Mouse (Mus musculus) gastrocnemius, postnatal 36 days (tissue): ENCODE results near the gene Ntrk3. TPM values are rescaled to one million over a fixed set of nuclear protein-coding genes. Genes with fewer than 3 reads are reported as not detected.
A peak's percentile ranks its signal among the peaks of the same experiment; 100 is the strongest.

ENCODE experiments used
- DNase-seq, 2 experiments: peaks; one replicate each; pipeline ENCODE4 v3.0.0; 2022
- intact Hi-C: fragments of 180-260 bp; cut with DNase I; formaldehyde crosslinking; loops from one replicate; pipeline ENCODE4 v1.15.1; 2025
- total RNA-seq, 2 experiments: library from RNA; stranded (reverse); gene quantifications; 2 replicates each; pipeline ENCODE4 v1.2.3; 2021

Gene Ntrk3
- total RNA-seq, 2 experiments from 2014 or later = 1.3 to 1.8 TPM

DNA sequence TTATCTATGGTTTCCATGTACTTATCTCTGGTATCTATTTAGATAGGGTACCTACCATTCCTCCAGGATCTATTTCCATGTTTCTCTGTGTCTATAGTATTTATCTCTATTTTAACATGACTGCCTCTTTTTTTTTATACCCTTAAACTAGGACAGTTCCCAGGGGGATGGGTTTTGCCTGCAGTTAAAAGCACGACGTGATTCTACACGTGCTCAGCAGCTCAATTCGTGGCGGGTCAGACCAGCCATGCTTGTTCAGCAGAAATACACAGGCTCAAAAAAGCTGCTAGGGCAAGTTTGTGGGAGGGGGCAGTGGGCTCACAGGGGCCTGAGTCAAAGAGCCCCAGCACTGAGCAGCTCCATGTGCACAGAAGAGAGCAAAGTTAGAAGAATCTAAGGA lies 349.7 kb downstream of the Ntrk3 start:
- no peak for DNase-seq
- intact Hi-C loops = no loop called here

DNA sequence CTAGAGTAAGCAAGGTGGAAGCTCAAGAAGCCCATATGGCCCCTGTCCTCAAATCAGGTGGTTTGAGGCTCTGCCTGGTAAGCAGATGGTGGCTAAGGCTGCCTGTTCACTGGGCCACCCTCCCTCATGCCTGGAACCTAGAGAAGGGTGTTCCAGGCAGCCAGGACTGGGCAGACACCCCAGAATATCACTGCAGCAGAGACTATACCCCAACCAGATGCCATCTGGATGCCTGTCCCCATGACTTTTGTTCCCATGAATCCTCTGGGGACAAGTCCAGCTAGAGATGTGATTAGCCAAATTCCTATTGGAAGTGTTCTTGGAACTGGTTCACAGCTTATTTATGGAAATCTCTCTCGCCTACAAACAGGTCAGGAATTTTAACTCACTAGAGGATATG lies 351.8 kb downstream of the Ntrk3 start:
- no peak for DNase-seq
- intact Hi-C loops = no loop called here

DNA sequence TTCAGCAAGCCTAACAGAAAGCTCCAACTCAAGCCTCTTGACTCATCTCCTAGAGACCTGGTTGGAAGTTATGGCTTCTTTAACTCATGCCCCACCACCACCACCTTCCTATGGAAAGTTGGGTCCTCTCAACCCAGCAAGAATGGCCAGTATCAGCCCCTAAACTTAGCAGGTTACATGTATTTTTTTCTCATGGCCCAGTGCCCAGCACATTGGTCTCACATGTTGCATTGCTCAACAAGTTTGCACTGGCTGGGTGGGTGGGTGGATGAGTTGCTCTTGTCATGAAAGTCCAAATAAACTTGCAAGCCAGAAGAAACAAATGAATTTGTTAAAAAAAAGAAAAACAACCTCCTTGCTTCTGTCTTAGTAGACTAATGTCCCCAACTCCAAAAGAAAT lies 353.7 kb downstream of the Ntrk3 start:
- peak in 1 of 2 experiments; percentile 13 for DNase-seq
- intact Hi-C loops = no loop called here

DNA sequence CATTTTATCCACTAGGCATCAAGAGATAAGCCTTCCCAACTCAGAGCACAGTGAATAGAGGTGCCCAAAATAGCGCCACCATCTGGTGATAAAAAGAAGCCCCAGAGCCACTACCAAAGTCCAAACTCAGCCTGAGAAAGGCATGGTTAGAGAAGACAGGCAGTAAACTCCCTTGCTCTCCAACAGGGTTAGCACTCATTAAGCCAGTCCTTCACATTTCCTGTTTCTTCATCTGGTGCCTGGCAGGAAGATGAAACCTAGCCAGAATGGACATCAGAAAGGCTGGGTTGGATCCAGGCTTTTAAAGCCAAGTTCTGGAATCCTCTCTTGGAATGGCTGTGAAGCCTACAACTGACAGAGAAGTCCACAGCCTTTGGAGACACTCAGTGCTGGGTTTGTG lies 355.7 kb downstream of the Ntrk3 start:
- intact Hi-C loops = no loop called here
- no peak for DNase-seq

DNA sequence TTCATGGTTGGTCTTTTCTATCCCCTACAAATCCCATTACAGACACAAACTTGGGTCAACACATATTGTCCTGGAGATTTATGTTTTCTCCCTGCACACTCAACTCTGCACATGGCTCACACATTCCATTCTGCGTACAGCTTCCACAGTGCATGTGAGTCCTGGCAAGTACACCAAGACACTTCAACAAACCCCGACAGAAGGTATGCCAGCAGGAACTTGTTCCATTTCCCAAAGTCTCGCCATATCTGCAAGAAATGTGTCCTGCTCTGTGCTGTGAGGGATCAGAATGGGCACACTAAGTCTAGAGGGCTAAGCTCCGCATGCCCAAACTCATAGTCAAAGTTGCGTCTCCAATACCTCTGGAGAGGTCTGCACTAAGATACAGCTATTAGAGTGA lies 358.0 kb downstream of the Ntrk3 start:
- no peak for DNase-seq
- intact Hi-C loops = no loop called here

DNA sequence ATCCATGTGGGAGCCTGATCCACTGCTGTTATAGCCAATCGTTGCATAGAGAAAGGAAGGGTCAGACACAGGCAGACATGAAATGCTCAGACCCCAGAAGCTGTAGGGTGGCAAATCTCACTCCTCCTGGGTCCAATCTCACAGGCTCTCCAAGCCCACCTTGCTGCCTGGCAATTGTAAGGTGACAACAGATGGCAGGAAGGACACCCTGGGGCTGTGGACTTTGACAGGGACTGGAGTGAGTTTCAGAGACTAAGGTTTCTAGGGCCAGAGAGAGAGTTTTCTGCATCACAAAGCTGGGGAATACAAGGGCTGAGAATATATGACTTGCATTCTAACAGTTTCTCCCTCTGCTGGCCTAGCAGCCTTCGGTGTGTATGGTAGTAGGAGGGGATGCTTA lies 359.5 kb downstream of the Ntrk3 start:
- DNase-seq = no peak
- intact Hi-C loops = no loop called here

DNA sequence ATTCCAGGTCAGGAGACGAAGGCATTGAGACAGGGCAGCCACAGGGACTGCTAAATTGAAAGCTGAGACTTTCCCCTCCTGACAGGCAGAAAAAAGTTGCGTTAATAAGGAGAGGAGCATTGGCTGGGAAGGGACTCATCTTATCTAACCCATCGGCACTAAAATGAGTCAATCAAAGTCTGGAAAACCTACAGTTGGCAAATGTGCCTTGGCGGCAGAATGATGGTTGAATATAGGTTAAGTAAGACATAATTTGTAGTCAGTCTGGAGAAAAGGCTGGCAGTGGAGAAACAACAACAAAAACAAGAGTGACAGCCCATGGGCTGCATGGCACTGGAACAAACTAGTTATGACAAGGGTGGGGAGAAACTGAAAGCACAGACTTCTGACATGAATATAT lies 360.9 kb downstream of the Ntrk3 start:
- intact Hi-C loops = no loop called here
- no peak for DNase-seq

DNA sequence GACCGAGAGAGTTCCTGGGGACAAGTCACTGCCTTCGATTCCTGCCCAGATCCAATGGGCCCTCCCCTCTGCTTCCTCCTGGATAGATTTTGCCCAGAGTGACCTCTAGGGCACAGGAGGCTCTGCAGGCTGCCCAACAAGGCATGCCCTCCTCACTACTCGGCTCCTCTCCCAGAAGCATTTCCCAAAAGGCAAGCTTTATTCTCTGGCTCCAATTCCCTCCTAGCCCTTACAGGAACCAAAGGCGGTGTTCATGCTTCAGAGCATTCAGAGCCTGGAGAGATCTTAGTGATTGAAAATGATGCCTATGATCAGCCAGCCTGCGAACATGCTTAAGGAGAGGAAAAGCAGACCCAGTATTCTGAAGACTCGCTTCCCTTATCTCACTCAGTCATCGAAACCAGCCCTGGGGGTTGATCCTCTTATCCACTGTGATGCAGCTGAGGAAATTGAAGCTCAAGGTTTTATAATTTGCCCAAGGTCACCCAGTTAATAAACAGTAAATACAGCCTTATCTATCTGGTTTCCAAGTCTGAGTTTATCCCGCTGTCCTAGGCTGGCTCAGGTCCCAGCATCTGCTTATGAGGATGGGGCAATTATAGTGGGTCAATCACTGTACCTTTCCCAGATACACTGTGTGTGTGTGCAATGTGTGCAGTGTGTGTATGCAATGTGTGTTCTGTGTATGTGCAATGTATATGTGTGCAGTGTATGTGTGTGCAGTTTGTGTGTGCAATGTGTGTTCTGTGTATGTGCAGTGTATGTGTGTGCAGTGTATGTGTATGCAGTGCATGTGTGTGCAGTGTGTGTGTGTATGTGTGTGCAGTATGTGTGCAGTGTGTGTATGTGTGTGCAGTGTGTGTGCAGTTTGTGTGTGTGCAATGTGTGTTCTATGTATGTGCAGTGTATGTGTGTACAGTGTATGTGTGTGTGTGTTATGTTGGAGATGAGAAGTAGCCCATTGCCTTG lies 376.2 kb downstream of the Ntrk3 start:
- intact Hi-C loops = no loop called here
- no peak for DNase-seq

DNA sequence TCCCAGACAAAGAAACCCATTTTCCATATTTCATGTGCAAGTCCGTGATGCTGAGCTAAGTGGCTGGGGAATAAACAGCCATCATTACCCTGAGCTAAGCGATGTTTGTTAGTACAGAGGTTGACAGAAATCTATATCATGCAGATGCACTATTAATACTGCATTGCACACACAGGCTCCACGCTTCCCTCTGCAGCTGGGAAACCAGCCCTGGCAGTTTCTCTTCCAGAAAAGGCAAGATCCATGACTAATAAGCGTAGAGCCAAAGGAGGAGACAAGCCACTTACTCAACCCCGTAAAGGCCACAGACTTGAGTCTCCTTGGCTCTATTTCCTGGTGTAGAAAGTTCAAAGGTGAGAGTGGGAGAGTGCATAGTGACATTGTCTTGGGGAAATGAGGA lies 390.3 kb downstream of the Ntrk3 start:
- no peak for DNase-seq
- intact Hi-C loops = no loop called here

DNA sequence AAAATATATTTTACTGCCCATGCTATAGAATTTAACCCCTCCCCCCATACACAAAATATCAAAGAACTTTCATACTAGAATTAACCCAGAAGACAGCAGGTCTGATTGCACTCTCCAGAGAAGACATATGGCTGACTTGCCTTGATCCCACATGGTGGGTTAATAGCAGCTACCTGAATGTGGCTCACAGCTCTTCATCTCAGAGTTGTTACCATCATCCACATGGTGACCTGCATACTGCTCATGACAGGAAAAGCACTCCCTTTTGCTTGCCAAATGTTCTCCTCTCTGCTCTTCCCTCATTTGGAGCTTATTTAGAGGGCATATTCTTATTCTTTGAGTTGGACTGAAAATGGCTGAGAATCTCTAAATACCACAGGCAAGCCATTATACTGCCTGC lies 404.4 kb downstream of the Ntrk3 start:
- intact Hi-C loops = no loop called here
- no peak for DNase-seq

DNA sequence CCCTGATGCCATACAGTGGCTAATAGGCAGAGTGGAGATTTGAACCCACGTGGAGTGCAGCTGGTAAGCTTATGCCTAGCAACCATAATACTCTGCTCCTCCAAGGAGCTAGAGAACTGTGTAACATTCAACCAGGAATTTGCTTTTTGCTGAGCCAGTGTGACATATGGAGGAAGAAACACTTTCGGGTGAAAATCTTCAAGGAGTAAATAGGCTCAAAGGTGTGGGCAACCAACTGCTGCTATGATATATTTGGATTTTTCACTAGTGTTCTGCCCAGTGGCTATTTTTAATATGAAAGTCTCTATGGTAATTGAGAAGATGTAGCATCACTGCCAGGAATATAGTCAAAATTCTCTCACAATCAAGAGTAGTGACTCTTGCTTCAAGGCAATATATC lies 409.5 kb downstream of the Ntrk3 start:
- intact Hi-C loops = no loop called here

DNA sequence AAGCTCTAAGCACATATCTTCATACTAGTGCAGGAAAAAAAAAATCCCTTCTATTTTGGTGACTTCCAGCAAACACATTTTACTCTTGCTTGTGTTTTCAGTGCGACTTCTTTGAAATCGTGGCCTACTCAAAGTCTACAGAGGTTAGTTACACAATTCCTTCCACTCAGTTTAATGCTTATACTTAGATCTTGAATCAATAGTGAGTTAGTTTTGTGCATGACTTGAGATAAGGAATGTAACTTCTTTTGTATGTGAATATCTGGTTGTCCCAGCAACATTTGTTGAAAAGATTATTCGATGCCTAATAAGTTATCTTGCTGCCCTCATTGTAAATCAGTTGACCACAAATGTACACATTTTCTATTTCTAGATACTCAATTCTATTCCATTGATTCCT lies 411.6 kb downstream of the Ntrk3 start:
- DNase-seq = no peak
- intact Hi-C loops = no loop called here

More for the DNA sequence above, 409.5 kb downstream of the Ntrk3 start:
- no peak for DNase-seq

DNA sequence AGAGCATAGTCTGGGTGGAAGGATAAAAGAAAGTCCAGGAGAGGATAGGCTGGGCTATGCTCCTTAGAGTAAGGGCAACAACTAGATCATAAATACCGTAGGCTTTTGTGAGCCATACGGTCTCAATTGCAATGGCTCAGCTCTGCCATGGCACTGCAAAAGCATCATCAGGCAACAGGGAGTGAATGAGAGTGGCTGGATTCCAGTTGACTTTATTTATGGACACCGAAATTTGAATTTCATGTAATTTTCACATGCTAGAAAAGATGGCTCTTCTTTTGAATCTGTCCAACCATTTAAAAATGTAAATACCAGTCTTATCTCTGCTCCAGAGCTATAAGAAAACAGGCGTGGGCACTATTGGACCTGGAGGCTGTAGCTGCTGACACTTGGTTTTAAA lies 419.2 kb downstream of the Ntrk3 start:
- intact Hi-C loops = no loop called here
- no peak for DNase-seq

DNA sequence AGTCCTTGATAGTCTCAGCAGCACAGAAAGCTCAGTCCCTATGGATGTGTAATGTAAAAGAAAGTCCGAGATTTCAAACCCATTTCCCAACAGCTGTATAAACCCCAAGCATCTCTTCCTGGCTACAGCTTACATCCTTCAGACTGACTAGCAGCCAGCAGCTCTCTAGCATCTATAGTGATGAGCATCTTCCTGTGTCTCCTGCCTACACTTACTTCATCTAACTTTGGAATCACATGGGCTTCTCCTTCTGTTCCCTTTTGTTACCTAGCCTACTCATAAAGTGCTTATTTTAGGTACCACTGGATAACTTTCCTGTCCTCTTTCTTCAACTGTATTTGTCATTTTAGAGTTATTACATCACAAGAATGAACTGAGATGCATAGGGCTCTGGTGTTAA lies 432.0 kb downstream of the Ntrk3 start:
- DNase-seq = no peak
- intact Hi-C loops = no loop called here

DNA sequence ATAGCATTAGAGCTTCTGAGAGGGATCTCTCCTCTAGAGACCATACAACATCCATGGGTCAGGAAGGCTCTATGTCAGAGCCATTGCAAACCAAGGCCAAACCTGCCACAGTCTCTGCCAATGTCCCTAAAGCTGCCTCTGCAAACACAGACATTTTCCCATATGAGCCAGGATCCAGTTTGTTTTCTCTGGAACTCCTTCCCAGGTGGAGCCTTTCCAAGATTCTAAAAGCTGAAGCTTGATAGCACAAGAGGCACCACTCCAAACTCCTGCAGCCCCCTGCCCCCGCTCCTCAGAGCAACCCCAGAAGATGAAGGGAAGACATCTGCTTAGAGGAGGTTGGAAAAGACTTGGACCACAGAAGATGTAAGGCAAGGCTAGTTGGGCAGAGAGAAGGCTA lies 432.8 kb downstream of the Ntrk3 start:
- intact Hi-C loops = no loop called here
- no peak for DNase-seq

DNA sequence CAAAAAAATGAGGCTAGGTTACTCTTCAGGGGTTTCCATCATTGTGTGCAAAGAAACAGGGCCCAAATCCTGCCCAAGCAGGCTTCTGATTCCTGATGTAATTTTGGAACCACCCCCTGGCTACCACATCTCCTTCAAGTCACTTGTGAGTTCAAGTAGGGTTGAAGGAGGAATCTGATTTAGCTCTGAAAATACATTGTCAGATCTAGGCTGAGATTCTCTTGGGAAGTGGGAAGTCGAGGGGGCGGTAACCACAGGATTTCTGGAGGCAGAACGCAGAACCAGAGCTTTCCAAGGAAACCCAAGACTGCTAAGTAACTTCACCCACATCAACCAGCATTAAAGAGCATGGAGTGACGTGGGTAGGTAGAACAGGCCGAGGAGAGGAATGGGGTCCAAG lies 440.5 kb downstream of the Ntrk3 start:
- intact Hi-C loops = no loop called here
- no peak for DNase-seq

DNA sequence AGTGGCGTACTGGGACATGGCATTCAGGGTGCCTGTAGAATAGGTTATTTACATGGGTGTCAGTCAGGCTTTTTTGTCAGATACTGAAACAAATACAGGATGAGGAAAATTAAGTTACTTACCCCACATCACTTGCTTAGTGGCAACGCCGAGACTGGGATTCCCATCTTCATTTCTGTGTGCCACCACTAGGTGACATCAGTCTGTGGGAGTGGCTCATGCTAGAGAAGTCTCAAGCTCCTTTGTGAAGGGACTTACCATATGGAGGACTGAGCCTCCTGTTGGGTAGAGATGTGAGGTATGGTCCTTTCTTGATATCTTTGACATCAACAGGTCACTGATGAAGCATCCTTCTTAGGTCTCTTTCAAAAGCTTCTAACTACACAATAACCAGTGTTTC lies 443.5 kb downstream of the Ntrk3 start:
- intact Hi-C loops = no loop called here
- DNase-seq = no peak

DNA sequence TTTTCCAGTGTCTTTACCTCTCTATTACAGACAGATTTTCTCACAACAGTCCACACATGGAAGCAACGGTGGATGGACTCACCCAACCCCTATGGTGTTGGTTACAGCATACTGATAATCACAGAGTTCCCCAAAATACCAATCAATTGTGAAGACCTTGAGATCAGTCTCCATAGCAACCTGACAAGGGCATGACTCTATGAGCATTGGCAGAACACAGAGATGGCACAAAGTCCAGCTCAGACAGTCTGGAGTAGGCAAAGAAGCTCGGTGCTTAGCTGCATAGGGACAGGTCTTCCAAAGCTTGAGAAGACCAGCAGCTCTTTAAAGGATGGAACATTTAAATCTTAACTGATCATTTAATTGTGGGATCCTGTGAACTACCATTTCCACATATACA lies 447.6 kb downstream of the Ntrk3 start:
- intact Hi-C loops = no loop called here

DNA sequence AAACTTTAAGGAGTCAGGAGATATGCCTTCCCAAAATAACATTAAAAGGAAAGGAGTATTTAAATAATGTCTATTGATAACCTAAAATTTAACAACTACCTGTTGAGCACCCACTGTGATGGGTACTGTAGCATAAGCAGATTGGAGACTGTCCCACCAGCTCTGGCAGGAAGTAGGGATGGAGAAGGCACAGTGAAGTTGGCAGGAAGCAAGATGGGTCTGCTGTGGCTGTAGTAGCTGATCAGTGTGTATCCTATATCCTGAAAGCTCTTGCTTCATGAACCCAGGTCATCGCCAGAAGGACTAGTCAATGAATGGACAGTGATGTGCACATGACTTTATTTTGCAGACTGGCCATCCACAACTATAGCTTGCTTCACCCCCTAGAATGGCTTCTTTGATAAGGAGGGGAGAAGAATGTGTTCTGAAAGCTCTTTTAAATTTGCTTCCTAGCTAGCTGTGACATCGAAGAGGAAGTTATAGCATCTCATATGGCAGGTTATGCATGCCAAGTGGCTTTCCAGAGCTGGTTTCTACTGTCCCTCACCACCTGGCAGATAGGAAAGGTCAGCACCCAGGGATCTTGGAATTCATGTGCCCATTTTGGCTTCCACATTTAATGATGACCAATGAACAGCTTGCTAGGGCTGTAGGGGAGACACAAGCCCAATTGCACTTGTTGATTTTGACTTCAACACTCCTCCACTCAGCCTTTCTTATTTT lies 451.1 kb downstream of the Ntrk3 start:
- intact Hi-C loops = no loop called here
- no peak for DNase-seq

More for the DNA sequence above, 447.6 kb downstream of the Ntrk3 start:
- no peak for DNase-seq

DNA sequence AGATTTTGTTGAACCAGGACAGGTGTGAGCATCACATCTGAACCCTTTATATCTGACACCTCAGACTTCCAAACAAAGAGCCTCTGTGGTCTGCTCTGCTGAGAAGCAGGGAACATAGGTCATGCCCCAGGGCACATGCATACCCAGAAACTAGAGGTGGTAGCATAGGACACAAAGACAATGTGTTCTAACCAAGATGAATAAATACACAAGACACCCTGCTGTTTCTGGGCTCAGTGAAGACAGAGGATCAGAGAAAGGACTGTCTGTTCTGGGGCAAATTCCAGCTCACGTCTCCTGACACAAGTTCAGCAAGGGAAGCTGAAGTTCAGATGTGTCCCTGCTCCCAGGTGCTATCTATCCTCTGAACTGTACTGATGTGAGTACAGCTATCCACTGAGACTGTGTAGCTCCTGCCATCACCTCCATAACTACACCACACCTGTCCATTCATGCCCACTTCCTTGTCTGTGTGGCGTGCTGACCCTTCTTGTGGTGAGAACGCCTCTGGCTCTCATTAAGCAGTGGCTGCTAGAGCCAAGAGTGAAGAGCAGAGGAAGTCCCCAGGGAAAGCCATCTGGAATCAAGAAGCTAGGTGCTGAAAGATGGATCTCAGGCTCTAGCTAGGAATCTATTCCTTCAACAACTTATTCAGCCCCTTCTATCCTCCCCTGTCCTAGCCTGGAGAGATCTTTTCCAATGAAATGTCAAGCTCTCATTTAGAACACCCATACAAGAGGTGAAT lies 468.1 kb downstream of the Ntrk3 start:
- intact Hi-C loops = no loop called here
- no peak for DNase-seq

DNA sequence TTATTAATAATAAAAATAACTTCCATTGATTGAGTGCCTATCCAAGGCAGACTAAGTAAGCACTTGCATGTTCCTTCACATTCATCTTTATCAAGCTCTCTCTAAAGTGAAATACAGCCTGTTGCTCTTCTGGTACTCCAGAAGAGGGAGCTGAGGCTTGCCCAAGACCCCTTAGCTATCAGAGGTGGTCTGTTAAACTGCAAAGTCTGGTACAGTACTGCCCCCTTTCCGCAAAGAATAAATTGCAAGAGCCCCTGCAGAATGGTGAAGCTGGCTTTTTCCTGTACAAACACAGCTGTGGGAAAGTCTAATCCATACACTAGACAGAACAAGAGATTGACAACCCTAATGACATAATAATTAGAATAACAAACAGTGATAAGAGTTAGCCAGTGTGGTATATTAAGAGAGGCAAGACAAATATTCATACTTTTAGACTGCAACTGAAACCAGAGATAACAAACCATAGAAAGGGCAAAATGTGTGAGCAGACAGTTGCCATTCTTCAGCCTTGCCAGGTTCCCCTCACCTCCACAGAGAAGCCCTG lies 470.3 kb downstream of the Ntrk3 start:
- DNase-seq = no peak
- intact Hi-C loops = no loop called here
